Mouse (Mus musculus): ENCODE data around the gene Lrig2. TPM values are rescaled to one million over a fixed set of nuclear protein-coding genes. Genes with fewer than 3 reads are reported as not detected.
"Not testable (repeated sequence)": the region's sequence is repeated elsewhere in the genome, so short reads cannot be mapped to it uniquely, and the experiment has no call there.

Lrig2 gene
- polyA plus RNA-seq, 1 experiment from 2014 or later, result 11.0 TPM

DNA sequence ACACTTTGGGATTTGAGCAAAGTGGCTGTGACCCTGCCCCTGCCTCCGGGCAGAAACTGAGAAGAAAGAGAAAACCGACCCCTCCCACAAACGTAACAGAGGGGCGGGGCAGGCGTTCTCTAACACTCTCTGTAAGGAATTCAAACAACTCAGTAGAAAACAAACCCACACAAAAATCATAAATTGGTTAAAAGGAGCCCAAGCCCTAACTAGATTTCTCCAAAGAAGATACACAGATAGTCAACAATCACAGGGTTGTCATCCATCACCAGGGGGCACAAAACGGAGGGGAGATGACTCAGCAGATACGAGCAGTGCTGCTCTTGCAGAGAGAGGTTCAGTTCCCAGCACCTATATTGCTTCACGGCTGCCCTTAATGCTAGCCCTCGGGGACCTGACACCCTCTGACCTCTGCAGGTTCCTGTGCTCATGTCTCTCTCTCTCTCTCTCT lies 77.4 kb downstream of the Lrig2 start:
- no peaks in the 10 kb centered on the region for H3K36me3 ChIP-seq (ENCODE audit: control insufficient read depth, insufficient read depth, low read length)
- H3K27me3 ChIP-seq (replicated peaks; ENCODE audit: control insufficient read depth, insufficient read depth, low read length), result no peaks in the 10 kb centered on the region
- H3K27ac ChIP-seq (ENCODE audit: low read depth, low read length), result no peak overlapping the region
- no peak overlapping the region for H3K9ac ChIP-seq (ENCODE audit: low read depth, low read length)
- no peaks in the 10 kb centered on the region for H3K9me3 ChIP-seq (ENCODE audit: control insufficient read depth, low read length)
- 2% methylated on average over 9 of the region's 9 CpGs for WGBS
- peak overlapping the region; percentile 63 for H3K4me2 ChIP-seq
- H3K4me1 ChIP-seq (replicated peaks; ENCODE audit: control insufficient read depth, insufficient read depth, low read length), result no peaks in the 10 kb centered on the region
- ATAC-seq (replicated peaks; ENCODE audit: low FRiP score) (peak; percentile 65), DNase-seq (ENCODE audit: low spot score) (no peak)
- H3K4me3 ChIP-seq (ENCODE audit: low read depth, low read length), result peak overlapping the region; percentile 28; the same call in 1 of the 2 replicates

DNA sequence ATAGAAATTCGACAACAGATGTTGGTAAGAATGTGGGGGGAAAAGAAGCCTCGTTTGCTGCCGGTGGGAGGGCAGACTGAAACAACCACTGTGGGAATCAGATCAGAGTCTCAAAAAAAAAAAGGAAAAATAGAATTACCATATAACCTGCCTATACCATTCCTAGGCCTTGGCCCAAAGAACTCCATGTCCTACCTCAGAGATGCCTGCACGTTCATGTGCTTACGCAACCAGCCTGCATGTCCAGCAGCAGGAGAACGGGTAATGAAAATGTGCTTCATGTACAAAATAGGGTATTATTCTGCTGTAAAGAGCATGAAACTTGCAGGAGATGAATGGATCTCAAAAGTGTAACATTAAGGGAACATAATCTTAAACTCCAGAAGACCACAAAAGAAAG lies 79.1 kb downstream of the Lrig2 start:
- Histone ChIP-seq H3K27me3 (replicated peaks; ENCODE audit: control insufficient read depth, insufficient read depth, low read length) (no peaks in the 10 kb centered on the region), H3K4me3 (ENCODE audit: low read depth, low read length) (no peak overlapping the region), H3K4me1 (replicated peaks; ENCODE audit: control insufficient read depth, insufficient read depth, low read length) (no peaks in the 10 kb centered on the region), H3K36me3 (ENCODE audit: control insufficient read depth, insufficient read depth, low read length) (no peaks in the 10 kb centered on the region), H3K27ac (ENCODE audit: low read depth, low read length) (no peak overlapping the region), H3K9ac (ENCODE audit: low read depth, low read length) (no peak overlapping the region), H3K4me2 (no peak overlapping the region), H3K9me3 (ENCODE audit: control insufficient read depth, low read length) (no peaks in the 10 kb centered on the region)
- 77% methylated on average over 6 of the region's 6 CpGs for WGBS
- no peak for ATAC-seq (replicated peaks; ENCODE audit: low FRiP score)
- DNase-seq (ENCODE audit: low spot score), result no peak

DNA sequence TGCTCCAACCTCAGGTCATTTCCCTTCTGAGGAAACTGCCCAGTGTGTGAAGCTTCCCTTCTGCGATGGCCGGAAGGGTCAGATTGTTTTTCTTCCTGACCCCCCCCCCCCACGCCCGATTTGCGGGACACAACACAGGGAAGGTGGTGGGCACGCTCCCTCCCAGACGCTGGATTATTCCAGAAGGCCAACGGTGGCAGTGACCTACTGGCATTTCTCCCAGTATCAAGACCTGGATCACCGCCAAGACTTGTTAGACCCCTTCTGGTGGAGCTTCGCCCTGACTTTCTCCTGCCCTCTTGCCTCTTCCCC lies 79.9 kb downstream of the Lrig2 start:
- ATAC-seq (replicated peaks; ENCODE audit: low FRiP score), result peak; percentile 39; the same call in 1 of the 2 replicates
- H3K36me3 ChIP-seq (ENCODE audit: control insufficient read depth, insufficient read depth, low read length), result no peaks in the 10 kb centered on the region
- no peak overlapping the region for H3K27ac ChIP-seq (ENCODE audit: low read depth, low read length)

DNA sequence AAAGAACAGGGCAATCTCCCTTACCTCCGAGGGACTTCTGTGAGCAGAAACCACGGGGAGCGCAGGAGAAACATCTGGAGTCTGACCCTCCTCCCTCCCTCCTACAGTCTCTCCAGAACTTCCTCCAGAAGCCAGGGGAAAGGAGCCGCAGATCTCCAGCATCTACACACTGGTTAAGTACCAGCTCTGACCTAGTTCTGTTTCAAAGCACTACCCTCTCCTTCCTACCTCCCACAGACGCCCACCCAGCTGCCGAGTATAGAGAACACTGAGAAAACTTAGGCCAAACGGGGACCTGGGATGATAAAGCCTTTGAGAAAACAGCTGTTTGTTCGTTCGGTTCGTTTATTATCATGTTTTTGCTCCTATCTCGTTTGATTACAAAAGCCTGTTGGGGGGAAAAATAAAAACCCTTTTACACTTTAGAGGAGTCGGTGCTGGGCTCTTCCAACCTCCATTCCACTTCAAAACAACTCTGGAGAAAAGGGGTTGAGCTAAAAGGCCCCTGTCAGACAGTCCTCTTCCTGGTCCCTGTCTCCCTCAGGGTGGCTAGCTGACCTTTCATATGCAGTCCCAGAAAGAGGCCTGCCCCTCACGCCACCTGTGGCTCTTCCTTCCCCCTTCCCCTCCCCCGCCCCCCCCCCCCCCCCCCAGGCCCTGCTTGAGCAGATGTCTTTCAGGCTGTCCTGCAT lies 80.4 kb downstream of the Lrig2 start:
- Histone ChIP-seq H3K36me3 (ENCODE audit: control insufficient read depth, insufficient read depth, low read length) (no peaks in the 10 kb centered on the region), H3K27me3 (replicated peaks; ENCODE audit: control insufficient read depth, insufficient read depth, low read length) (no peaks in the 10 kb centered on the region), H3K4me1 (replicated peaks; ENCODE audit: control insufficient read depth, insufficient read depth, low read length) (no peaks in the 10 kb centered on the region), H3K4me3 (ENCODE audit: low read depth, low read length) (no peak overlapping the region), H3K9me3 (ENCODE audit: control insufficient read depth, low read length) (no peaks in the 10 kb centered on the region), H3K4me2 (no peak overlapping the region), H3K9ac (ENCODE audit: low read depth, low read length) (no peak overlapping the region), H3K27ac (ENCODE audit: low read depth, low read length) (no peak overlapping the region)
- WGBS, result 16% methylated on average over 13 of the region's 14 CpGs
- ATAC-seq (replicated peaks; ENCODE audit: low FRiP score) (no peak), DNase-seq (ENCODE audit: low spot score) (no peak)

More for the DNA sequence above, 79.9 kb downstream of the Lrig2 start:
- Histone ChIP-seq H3K4me1 (replicated peaks; ENCODE audit: control insufficient read depth, insufficient read depth, low read length) (no peaks in the 10 kb centered on the region), H3K27me3 (replicated peaks; ENCODE audit: control insufficient read depth, insufficient read depth, low read length) (no peaks in the 10 kb centered on the region), H3K4me3 (ENCODE audit: low read depth, low read length) (no peak overlapping the region), H3K9ac (ENCODE audit: low read depth, low read length) (no peak overlapping the region), H3K9me3 (ENCODE audit: control insufficient read depth, low read length) (no peaks in the 10 kb centered on the region), H3K4me2 (no peak overlapping the region)
- DNase-seq (ENCODE audit: low spot score), result no peak
- WGBS, result 35% methylated on average over 9 of the region's 10 CpGs

DNA sequence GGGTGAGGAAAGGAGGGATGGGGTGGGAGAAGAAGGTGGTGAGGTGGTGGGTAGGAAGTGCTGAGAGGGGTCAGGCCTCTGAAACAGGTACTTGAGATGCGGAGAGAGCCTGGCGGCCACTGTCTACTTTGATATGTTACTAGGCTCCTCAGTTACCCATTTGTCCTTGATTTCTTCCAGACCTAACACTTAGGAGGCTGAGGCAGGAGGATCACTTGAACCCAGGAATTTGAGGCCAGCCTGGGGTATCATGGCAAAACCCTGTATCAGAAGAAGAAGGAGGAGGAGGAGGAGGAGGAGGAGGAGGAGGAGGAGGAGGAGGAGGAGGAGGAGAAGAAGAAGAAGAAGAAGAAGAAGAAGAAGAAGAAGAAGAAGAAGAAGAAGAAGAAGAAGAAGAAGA lies 84.4 kb downstream of the Lrig2 start:
- not testable (repeated sequence) for H3K27ac ChIP-seq (ENCODE audit: low read depth, low read length); H3K9me3 ChIP-seq (ENCODE audit: control insufficient read depth, low read length); H3K4me1 ChIP-seq (replicated peaks; ENCODE audit: control insufficient read depth, insufficient read depth, low read length); H3K36me3 ChIP-seq (ENCODE audit: control insufficient read depth, insufficient read depth, low read length); ATAC-seq (replicated peaks; ENCODE audit: low FRiP score); H3K9ac ChIP-seq (ENCODE audit: low read depth, low read length); H3K4me2 ChIP-seq; H3K27me3 ChIP-seq (replicated peaks; ENCODE audit: control insufficient read depth, insufficient read depth, low read length); H3K4me3 ChIP-seq (ENCODE audit: low read depth, low read length); DNase-seq (ENCODE audit: low spot score)
- 85% methylated on average over 2 of the region's 2 CpGs for WGBS

DNA sequence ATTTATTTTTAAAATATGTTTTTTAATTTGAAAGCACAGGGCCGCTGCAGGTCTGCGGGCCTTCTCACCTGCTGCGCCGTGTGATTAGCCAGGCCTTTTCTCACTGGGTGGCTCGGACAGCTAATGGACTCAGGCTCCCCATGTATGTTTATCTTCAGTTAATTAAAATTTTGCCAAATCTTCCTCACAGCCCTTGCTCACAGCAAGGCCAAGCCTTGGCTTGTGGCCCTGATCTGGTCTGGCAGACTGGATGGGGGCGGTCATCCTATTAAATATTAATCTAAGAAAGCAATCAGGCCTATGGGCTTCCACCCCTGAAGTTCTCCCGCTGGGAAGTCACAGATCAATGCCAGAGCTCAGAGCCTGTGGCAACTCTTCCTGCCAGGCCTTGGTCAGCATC lies 87.4 kb downstream of the Lrig2 start:
- H3K4me2 ChIP-seq, result no peak overlapping the region
- no peaks in the 10 kb centered on the region for H3K36me3 ChIP-seq (ENCODE audit: control insufficient read depth, insufficient read depth, low read length)
- DNase-seq (ENCODE audit: low spot score), result no peak
- no peak overlapping the region for H3K4me3 ChIP-seq (ENCODE audit: low read depth, low read length)
- H3K4me1 ChIP-seq (replicated peaks; ENCODE audit: control insufficient read depth, insufficient read depth, low read length), result peaks cover 4% of the 10 kb centered on the region
- no peaks in the 10 kb centered on the region for H3K27me3 ChIP-seq (replicated peaks; ENCODE audit: control insufficient read depth, insufficient read depth, low read length)
- no peaks in the 10 kb centered on the region for H3K9me3 ChIP-seq (ENCODE audit: control insufficient read depth, low read length)
- no peak overlapping the region for H3K27ac ChIP-seq (ENCODE audit: low read depth, low read length)
- no peak overlapping the region for H3K9ac ChIP-seq (ENCODE audit: low read depth, low read length)
- ATAC-seq (replicated peaks; ENCODE audit: low FRiP score), result no peak; the same call in 1 of the 2 replicates
- WGBS, result 68% methylated on average over 7 of the region's 7 CpGs

DNA sequence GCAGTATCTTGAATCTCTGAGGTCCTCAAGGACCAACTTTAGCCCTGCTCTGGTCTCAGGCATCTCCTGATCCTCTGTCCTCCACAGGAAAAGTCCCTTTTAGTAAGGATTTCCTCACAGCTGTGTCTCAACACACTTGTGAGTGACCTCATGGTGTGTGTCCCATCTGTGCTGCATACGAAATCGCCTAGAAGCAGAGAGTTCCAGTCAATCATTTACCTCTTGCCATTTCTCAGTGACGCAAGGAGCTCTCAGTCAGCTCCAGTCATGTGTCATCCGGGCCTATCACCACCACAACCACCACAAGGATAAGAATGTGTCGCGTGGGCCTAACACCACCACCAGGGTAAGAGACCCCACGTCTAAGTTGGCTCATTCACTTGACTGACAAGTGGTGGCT lies 90.8 kb downstream of the Lrig2 start:
- no peak overlapping the region for H3K4me2 ChIP-seq
- H3K27ac ChIP-seq (ENCODE audit: low read depth, low read length), result no peak overlapping the region
- no peaks in the 10 kb centered on the region for H3K9me3 ChIP-seq (ENCODE audit: control insufficient read depth, low read length)
- no peak overlapping the region for H3K9ac ChIP-seq (ENCODE audit: low read depth, low read length)
- 0 out of 2 replicates have a peak, but pooled peaks have one; percentile 34 for ATAC-seq (replicated peaks; ENCODE audit: low FRiP score)
- 63% methylated on average over 7 of the region's 7 CpGs for WGBS
- H3K27me3 ChIP-seq (replicated peaks; ENCODE audit: control insufficient read depth, insufficient read depth, low read length), result no peaks in the 10 kb centered on the region
- no peak for DNase-seq (ENCODE audit: low spot score)
- H3K4me3 ChIP-seq (ENCODE audit: low read depth, low read length), result no peak overlapping the region
- peaks cover 4% of the 10 kb centered on the region for H3K4me1 ChIP-seq (replicated peaks; ENCODE audit: control insufficient read depth, insufficient read depth, low read length)
- H3K36me3 ChIP-seq (ENCODE audit: control insufficient read depth, insufficient read depth, low read length), result no peaks in the 10 kb centered on the region

DNA sequence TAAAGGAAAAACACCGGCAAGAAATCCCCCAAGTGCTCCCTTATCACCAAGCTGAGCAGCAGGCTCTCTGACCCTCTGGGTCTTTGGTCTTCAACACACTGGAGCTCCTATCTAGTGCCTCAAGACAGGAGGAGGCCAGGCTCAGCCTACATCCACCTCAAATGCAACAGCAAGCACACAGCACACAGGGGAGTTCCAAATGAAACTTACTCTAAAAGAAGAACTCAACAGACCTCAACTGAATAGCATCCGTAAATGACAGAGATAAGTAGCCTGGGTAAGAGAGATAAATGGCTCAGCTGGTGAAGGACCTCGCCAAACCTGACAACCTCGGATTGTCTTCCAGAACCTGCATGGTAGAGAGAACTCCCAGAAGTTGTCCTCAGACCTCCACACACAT lies 91.7 kb downstream of the Lrig2 start:
- Histone ChIP-seq H3K9me3 (ENCODE audit: control insufficient read depth, low read length) (no peaks in the 10 kb centered on the region), H3K4me2 (no peak overlapping the region), H3K4me3 (ENCODE audit: low read depth, low read length) (no peak overlapping the region), H3K9ac (ENCODE audit: low read depth, low read length) (no peak overlapping the region), H3K36me3 (ENCODE audit: control insufficient read depth, insufficient read depth, low read length) (no peaks in the 10 kb centered on the region), H3K27ac (ENCODE audit: low read depth, low read length) (no peak overlapping the region), H3K4me1 (replicated peaks; ENCODE audit: control insufficient read depth, insufficient read depth, low read length) (peaks cover 4% of the 10 kb centered on the region), H3K27me3 (replicated peaks; ENCODE audit: control insufficient read depth, insufficient read depth, low read length) (no peaks in the 10 kb centered on the region)
- DNase-seq (ENCODE audit: low spot score) (no peak), ATAC-seq (replicated peaks; ENCODE audit: low FRiP score) (peak; percentile 78)
- 23% methylated on average over 4 of the region's 4 CpGs for WGBS

DNA sequence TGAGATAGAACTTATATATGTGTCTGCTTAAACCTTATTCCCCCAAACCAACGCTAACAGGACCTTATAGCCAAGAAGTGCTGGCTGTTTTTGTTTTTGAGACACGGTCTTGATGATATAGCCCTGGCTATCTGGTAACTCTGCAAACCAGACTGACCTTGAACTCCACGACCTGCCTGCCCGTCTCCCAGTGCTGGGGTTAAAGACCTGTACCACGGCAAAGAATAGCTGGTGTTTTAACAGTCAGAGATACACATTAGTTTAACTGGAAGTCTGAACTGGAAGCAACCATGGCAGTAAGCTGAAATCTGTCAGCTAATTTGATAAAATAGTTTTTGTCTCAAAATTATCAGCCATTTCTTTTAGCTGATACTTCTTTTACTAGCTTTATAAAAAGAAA lies 94.9 kb downstream of the Lrig2 start:
- no peak overlapping the region for H3K9ac ChIP-seq (ENCODE audit: low read depth, low read length)
- ATAC-seq (replicated peaks; ENCODE audit: low FRiP score), result no peak
- 55% methylated on average over 5 of the region's 5 CpGs for WGBS
- no peak overlapping the region for H3K27ac ChIP-seq (ENCODE audit: low read depth, low read length)
- H3K4me1 ChIP-seq (replicated peaks; ENCODE audit: control insufficient read depth, insufficient read depth, low read length), result peaks cover 4% of the 10 kb centered on the region
- DNase-seq (ENCODE audit: low spot score), result no peak
- H3K4me2 ChIP-seq, result no peak overlapping the region
- H3K4me3 ChIP-seq (ENCODE audit: low read depth, low read length), result no peak overlapping the region
- no peaks in the 10 kb centered on the region for H3K36me3 ChIP-seq (ENCODE audit: control insufficient read depth, insufficient read depth, low read length)
- H3K27me3 ChIP-seq (replicated peaks; ENCODE audit: control insufficient read depth, insufficient read depth, low read length), result no peaks in the 10 kb centered on the region
- H3K9me3 ChIP-seq (ENCODE audit: control insufficient read depth, low read length), result no peaks in the 10 kb centered on the region

Measured in liver, embryonic 11.5 days (tissue).